In the genomic region with DNA sequence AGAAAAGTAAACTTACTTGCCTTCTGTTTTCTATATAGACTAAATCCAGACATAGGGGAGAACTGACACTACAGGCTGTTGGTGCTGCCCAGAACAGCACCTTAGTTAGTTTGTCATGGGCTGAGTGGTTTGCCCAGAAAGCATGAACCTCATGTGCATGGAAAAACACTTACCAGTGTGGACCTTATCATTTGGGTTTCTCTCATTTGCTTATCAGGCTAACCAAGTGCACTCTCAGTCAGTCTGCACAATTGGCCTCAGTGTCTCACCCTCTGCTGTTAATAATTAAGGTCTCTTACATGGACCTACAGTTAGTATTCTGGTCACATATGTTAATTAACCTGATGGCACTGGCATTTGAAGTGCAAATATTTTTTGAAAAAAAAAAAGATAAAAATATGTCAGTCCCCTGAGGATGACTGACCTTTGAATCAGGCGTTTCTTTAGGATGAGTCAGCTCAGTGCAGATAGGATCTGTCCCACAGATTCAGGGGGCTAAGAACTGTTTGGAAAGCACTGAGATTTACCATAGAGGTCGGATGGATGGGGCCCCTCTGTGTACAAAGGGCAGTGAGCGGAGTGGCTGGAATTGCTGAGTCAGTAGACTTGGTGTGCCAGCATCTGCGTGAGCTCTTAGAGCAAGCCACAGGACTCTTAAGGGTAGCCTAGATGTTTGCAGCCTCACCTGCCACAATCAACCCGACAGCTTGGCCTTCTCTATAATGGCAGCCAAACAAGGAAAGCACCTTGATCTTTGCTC, we compare ENCODE assay signal across 10 mouse cellular contexts. TPM values are rescaled to one million over a fixed set of nuclear protein-coding genes. Genes with fewer than 3 reads are reported as not detected.
A peak's percentile ranks its signal among the peaks of the same experiment; 100 is the strongest.
DNase-seq lines count a peak whose midpoint lies in the region; ATAC-seq lines count a peak whose summit lies in the region.
"Had no signal": no experiment of that assay in that cellular context is flagged by ENCODE, and none has a peak within 500 bp of the region (broad histone marks: within the 10 kb centered on the region; RNA-seq: fewer than 3 reads in every experiment).

No protein-coding gene starts in this region.

- no peak overlapping the region for H3K4me2 ChIP-seq in heart, embryonic 16.5 days (ENCODE audit: low read depth, low read length)
- H3K4me2 ChIP-seq: embryonic facial prominence, embryonic 15.5 days had no signal

- no peaks in the 10 kb centered on the region for H3K27me3 ChIP-seq in heart, embryonic 16.5 days (ENCODE audit: control insufficient read depth, insufficient read depth, low read length)
- H3K27me3 ChIP-seq: embryonic facial prominence, embryonic 15.5 days had no signal

- no peak for ATAC-seq in heart, embryonic 16.5 days (replicated peaks; ENCODE audit: extremely low read depth, insufficient read depth, low FRiP score)
- peak; percentile 69 for ATAC-seq in erythroblast, adult 5-6 weeks (replicated peaks; ENCODE audit: low FRiP score, poor library complexity, severe bottlenecking)
- peak; percentile 75 for ATAC-seq in megakaryocyte-erythroid progenitor cell, adult 5-6 weeks (replicated peaks; ENCODE audit: low FRiP score, low TSS enrichment, poor library complexity, severe bottlenecking)

- no peaks in the 10 kb centered on the region for H3K9me3 ChIP-seq in heart, embryonic 16.5 days (replicated peaks; ENCODE audit: control insufficient read depth, low read length)
- H3K9me3 ChIP-seq: embryonic facial prominence, embryonic 15.5 days had no signal

- H3K36me3 ChIP-seq in heart, embryonic 16.5 days (ENCODE audit: control insufficient read depth, insufficient read depth), result no peaks in the 10 kb centered on the region
- H3K36me3 ChIP-seq: embryonic facial prominence, embryonic 15.5 days had no signal

- peak overlapping the region; percentile 36 for H3K9ac ChIP-seq in heart, embryonic 16.5 days (ENCODE audit: low read length)
- H3K9ac ChIP-seq: embryonic facial prominence, embryonic 15.5 days had no signal

- peak overlapping the region; percentile 83 for H3K27ac ChIP-seq in heart, embryonic 16.5 days (ENCODE audit: low read length)
- H3K27ac ChIP-seq: embryonic facial prominence, embryonic 15.5 days had no signal

- H3K4me3 ChIP-seq in heart, embryonic 16.5 days (ENCODE audit: low read length), result no peak overlapping the region
- H3K4me3 ChIP-seq: embryonic facial prominence, embryonic 15.5 days had no signal

- DNase-seq in heart, adult 8-10 months (ENCODE audit: low spot score), result no peak
- DNase-seq in Muller cell, postnatal 12 days (ENCODE audit: inconsistent ontology term), result peak; percentile 35
- DNase-seq in right cerebral cortex, adult 2 months (ENCODE audit: low spot score in 2 of 2), result no peak
- DNase-seq in cerebellum, adult 11 months, result no peak
- DNase-seq: gastrocnemius, postnatal 10 days; retina, postnatal 1 day had no signal

- 27% methylated on average over 5 of the region's 5 CpGs for WGBS in heart, embryonic 16.5 days

- H3K4me1 ChIP-seq in heart, embryonic 16.5 days (ENCODE audit: control insufficient read depth, insufficient read depth, low read length), result peaks cover 59% of the 10 kb centered on the region
- H3K4me1 ChIP-seq: embryonic facial prominence, embryonic 15.5 days had no signal

RNA-seq across cellular contexts. Expression of a gene that starts 39.8 kb away (rescaled TPM):
- 11.0 and 12.9 TPM in 2 replicates for polyA plus RNA-seq in heart, embryonic 16.5 days (2015; fragmentation: Nextera tagmentation; extraction: Ambion mirVana)
- total RNA-seq in heart, adult 8-10 months (2022), result 100 to 1,000 TPM; 216 to 229 (median 226) TPM
- total RNA-seq in erythroblast, adult 5-6 weeks (2015; ENCODE audit: low replicate concordance), result 107 and 136 TPM in 2 replicates
- total RNA-seq in erythroblast, adult 5-6 weeks (2017; ENCODE audit: low replicate concordance), result 90.5 and 98.3 TPM in 2 replicates
- total RNA-seq in megakaryocyte-erythroid progenitor cell, adult 5-6 weeks (2014; fragmentation: Nextera tagmentation), result 43.4 and 61.0 TPM in 2 replicates
- total RNA-seq in megakaryocyte-erythroid progenitor cell, adult 5-6 weeks (2017), result 23.5 and 29.0 TPM in 2 replicates
